Mouse (Mus musculus): ENCODE data around the gene Cwc25. TPM values are rescaled to one million over a fixed set of nuclear protein-coding genes. Genes with fewer than 3 reads are reported as not detected.
"Not testable (repeated sequence)": the region's sequence is repeated elsewhere in the genome, so short reads cannot be mapped to it uniquely, and the experiment has no call there.

Cwc25 gene
- polyA plus RNA-seq, 1 experiment from 2014 or later, result 9.0 TPM

DNA sequence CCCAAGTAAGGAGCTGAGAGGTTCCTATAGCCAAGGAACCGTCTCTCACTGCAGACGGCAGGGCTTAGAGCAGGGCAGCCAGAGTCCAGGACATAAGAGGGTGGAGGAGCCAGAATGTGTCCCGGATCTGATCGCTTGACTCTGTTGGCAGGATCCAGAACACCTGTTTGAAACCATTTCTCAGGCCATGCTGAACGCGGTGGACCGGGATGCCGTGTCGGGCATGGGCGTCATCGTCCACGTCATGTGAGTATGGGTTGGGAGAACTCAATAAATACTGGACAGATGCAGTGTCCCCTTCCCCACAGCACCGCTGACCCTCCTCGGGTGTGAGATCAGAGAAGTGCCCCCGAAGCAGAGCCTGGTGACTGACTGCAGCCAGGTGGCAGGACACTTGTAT is 54.1 kb downstream of the Cwc25 start:
- Histone ChIP-seq H3K9me3 (ENCODE audit: control insufficient read depth, low read length) (no peaks in the 10 kb centered on the region), H3K4me3 (ENCODE audit: control insufficient read depth in 1 of 2, insufficient read depth in 1 of 2, low read depth in 1 of 2, low read length in 2 of 2) (no peak overlapping the region), H3K4me1 (ENCODE audit: control insufficient read depth in 2 of 2, insufficient read depth in 2 of 2, low read length in 2 of 2) (peaks cover 0 to 11% of the 10 kb centered on the region in 2 experiments; a peak in 2 of 4 replicates), H3K27ac (replicated peaks in 1 of 2; ENCODE audit: control insufficient read depth in 1 of 2, insufficient read depth in 1 of 2, low read depth in 2 of 2, low read length in 2 of 2) (no peak overlapping the region), H3K27me3 (ENCODE audit: control insufficient read depth, insufficient read depth, low read length) (no peaks in the 10 kb centered on the region), H3K4me2 (ENCODE audit: low read length) (no peak overlapping the region), H3K36me3 (ENCODE audit: control insufficient read depth, insufficient read depth, low read length) (peaks cover 63% of the 10 kb centered on the region), H3K9ac (ENCODE audit: low read length) (no peak overlapping the region)
- no peak for ATAC-seq (ENCODE audit: insufficient number of reproducible peaks, insufficient read depth, low FRiP score, low read depth)
- 94% methylated on average over 15 of the region's 15 CpGs for WGBS

DNA sequence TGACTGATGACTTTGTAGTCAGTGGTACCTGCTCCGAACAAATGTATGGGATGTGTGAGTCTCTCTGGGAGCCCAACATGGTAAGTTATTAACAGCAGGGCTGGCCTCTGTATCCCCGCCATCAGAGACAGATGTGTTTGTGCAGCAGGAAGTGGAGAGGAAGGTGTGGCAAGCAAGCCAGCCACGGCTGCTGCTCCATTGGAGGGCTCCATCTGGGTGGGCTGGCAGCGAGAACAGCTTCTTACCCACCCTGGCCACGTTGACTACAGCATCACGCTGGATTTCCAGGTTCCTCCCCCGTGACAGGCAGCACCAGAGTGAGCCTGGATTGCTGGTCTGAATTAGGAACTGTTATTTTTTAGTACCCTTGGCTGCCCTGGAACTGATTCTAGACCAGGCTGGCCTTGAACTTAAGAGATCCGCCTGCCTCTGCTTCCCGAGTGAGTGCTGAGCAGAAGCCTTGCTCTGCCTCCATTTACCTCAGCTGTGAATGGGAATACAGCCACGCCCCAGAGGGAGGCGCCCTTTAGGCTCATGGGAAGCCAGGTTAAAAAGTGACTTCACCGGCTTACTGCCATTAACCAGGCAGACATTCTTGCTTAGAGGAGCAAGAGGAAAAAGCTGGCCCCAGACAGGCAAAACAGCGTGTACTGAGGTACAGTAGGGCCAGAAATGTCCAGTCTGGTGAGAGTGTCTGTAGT is 55.0 kb downstream of the Cwc25 start:
- no peak overlapping the region for H3K4me2 ChIP-seq (ENCODE audit: low read length)
- H3K4me3 ChIP-seq (ENCODE audit: control insufficient read depth in 1 of 2, insufficient read depth in 1 of 2, low read depth in 1 of 2, low read length in 2 of 2), result no peak overlapping the region
- no peak overlapping the region for H3K9ac ChIP-seq (ENCODE audit: low read length)
- H3K36me3 ChIP-seq (ENCODE audit: control insufficient read depth, insufficient read depth, low read length), result peaks cover 68% of the 10 kb centered on the region
- H3K9me3 ChIP-seq (ENCODE audit: control insufficient read depth, low read length), result no peaks in the 10 kb centered on the region
- peaks cover 0 to 11% of the 10 kb centered on the region in 2 experiments; a peak in 2 of 4 replicates for H3K4me1 ChIP-seq (ENCODE audit: control insufficient read depth in 2 of 2, insufficient read depth in 2 of 2, low read length in 2 of 2)
- ATAC-seq (ENCODE audit: insufficient number of reproducible peaks, insufficient read depth, low FRiP score, low read depth), result no peak
- no peak overlapping the region for H3K27ac ChIP-seq (replicated peaks in 1 of 2; ENCODE audit: control insufficient read depth in 1 of 2, insufficient read depth in 1 of 2, low read depth in 2 of 2, low read length in 2 of 2)
- 79% methylated on average over 13 of the region's 13 CpGs for WGBS
- H3K27me3 ChIP-seq (ENCODE audit: control insufficient read depth, insufficient read depth, low read length), result no peaks in the 10 kb centered on the region

DNA sequence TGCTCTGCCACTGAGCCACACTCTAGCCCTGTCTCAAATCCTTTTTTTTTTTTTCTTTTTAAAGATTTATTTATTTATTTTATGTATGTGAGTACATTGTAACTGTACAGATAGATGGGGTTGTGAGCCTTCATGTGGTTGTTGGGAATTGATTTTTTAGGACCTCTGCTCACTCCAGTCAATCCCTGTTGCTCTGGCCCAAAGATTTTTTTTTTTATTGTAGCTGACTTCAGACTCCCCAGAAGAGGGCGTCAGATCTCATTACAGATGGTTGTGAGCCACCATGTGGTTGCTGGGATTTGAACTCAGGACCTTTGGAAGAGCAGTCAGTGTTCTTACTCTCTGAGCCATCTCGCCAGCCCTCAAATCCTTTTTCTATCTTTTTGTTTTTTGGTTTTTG is 56.3 kb downstream of the Cwc25 start:
- not testable (repeated sequence) for ATAC-seq (ENCODE audit: insufficient number of reproducible peaks, insufficient read depth, low FRiP score, low read depth); H3K27me3 ChIP-seq (ENCODE audit: control insufficient read depth, insufficient read depth, low read length)
- peaks cover 79% of the 10 kb centered on the region for H3K36me3 ChIP-seq (ENCODE audit: control insufficient read depth, insufficient read depth, low read length)

DNA sequence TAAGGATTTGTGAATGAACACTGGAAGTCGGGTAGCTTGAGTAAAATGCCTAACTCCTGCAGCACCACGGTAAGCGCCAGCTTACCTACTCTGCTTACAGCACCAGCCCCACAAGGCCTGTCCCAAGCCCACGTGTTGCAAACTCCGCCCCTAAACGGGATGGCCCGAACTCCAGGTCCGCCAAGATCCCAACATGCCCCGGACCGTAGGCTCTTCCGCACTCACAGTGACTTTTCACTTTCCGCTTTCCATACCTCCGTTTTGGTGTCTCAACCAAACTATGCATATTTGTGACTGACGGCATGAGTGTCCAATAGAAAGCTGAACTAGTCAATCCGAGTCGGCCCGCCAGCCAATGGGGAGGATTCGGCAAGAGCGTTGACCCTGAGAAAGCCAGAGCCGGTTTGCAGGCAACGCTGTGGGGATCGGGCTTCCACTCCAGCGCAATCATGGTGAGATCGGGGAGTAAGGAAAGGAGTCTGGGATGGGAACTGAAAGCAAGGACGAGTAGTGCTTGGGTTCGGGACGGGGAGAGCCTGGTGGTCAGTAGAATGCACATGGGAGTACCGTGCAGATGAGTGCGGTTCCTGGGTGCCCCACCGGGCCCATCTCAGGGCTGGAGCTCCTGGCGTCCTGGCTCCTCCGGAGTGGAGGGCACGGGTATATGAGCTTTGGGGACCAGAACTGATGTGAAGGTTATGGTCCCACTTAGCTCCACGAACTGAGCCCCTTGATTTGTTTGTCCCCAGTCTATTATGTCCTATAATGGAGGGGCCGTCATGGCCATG is 63.1 kb downstream of the Cwc25 start, which contains the start of gene Psmb3:
Psmb3 (plus strand) TSS at position 361 of the 788 bp plus-strand sequence.
- Histone ChIP-seq H3K27ac (replicated peaks in 1 of 2; ENCODE audit: control insufficient read depth in 1 of 2, insufficient read depth in 1 of 2, low read depth in 2 of 2, low read length in 2 of 2) (peak within 1 kb of the TSS; percentile 77 to 80), H3K9me3 (ENCODE audit: control insufficient read depth, low read length) (no peaks in the 10 kb centered on the region), H3K9ac (ENCODE audit: low read length) (peak within 1 kb of the TSS; percentile 85), H3K4me1 (ENCODE audit: control insufficient read depth in 2 of 2, insufficient read depth in 2 of 2, low read length in 2 of 2) (peaks cover 7 to 23% of the 10 kb centered on the region in 2 experiments; a peak in 3 of 4 replicates), H3K4me3 (ENCODE audit: control insufficient read depth in 1 of 2, insufficient read depth in 1 of 2, low read depth in 1 of 2, low read length in 2 of 2) (peak within 1 kb of the TSS; percentile 70 to 85), H3K27me3 (ENCODE audit: control insufficient read depth, insufficient read depth, low read length) (no peaks in the 10 kb centered on the region), H3K36me3 (ENCODE audit: control insufficient read depth, insufficient read depth, low read length) (peaks cover 34% of the 10 kb centered on the region), H3K4me2 (ENCODE audit: low read length) (peak within 1 kb of the TSS; percentile 89)
- under 1% methylated on average over 35 of the region's 35 CpGs for WGBS
- ATAC-seq (ENCODE audit: insufficient number of reproducible peaks, insufficient read depth, low FRiP score, low read depth), result peak; percentile 84

More for the DNA sequence above, 56.3 kb downstream of the Cwc25 start:
- H3K9me3 ChIP-seq (ENCODE audit: control insufficient read depth, low read length); H3K4me3 ChIP-seq (ENCODE audit: control insufficient read depth in 1 of 2, insufficient read depth in 1 of 2, low read depth in 1 of 2, low read length in 2 of 2); H3K27ac ChIP-seq (replicated peaks in 1 of 2; ENCODE audit: control insufficient read depth in 1 of 2, insufficient read depth in 1 of 2, low read depth in 2 of 2, low read length in 2 of 2); H3K9ac ChIP-seq (ENCODE audit: low read length); H3K4me2 ChIP-seq (ENCODE audit: low read length); H3K4me1 ChIP-seq (ENCODE audit: control insufficient read depth in 2 of 2, insufficient read depth in 2 of 2, low read length in 2 of 2): not testable (repeated sequence)
- WGBS, result 80% methylated on average over 2 of the region's 2 CpGs

DNA sequence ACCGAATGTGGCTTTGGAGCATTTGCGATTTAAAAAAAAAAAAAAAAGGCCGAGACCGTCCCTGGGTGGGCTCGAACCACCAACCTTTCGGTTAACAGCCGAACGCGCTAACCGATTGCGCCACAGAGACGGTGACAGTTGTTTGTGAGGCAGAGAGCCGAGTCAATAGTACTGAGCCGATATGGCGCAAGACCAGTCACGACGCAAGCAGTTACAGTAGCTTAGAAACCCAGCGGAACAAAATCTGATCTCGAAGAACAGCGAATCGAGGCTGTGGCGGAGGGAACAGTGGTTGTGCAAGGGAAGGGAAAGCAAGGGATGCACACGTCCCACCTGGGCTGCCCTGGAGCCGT is 64.0 kb downstream of the Cwc25 start:
- Histone ChIP-seq H3K9ac (ENCODE audit: low read length) (peak overlapping the region; percentile 73), H3K4me1 (ENCODE audit: control insufficient read depth in 2 of 2, insufficient read depth in 2 of 2, low read length in 2 of 2) (peaks cover 14 to 32% of the 10 kb centered on the region in 2 experiments), H3K4me2 (ENCODE audit: low read length) (peak overlapping the region; percentile 89), H3K4me3 (ENCODE audit: control insufficient read depth in 1 of 2, insufficient read depth in 1 of 2, low read depth in 1 of 2, low read length in 2 of 2) (peak overlapping the region; percentile 65 to 70), H3K36me3 (ENCODE audit: control insufficient read depth, insufficient read depth, low read length) (peaks cover 25% of the 10 kb centered on the region), H3K9me3 (ENCODE audit: control insufficient read depth, low read length) (no peaks in the 10 kb centered on the region), H3K27ac (replicated peaks in 1 of 2; ENCODE audit: control insufficient read depth in 1 of 2, insufficient read depth in 1 of 2, low read depth in 2 of 2, low read length in 2 of 2) (peak overlapping the region; percentile 46 to 77), H3K27me3 (ENCODE audit: control insufficient read depth, insufficient read depth, low read length) (no peaks in the 10 kb centered on the region)
- no peak for ATAC-seq (ENCODE audit: insufficient number of reproducible peaks, insufficient read depth, low FRiP score, low read depth)
- under 1% methylated on average over 24 of the region's 24 CpGs for WGBS

DNA sequence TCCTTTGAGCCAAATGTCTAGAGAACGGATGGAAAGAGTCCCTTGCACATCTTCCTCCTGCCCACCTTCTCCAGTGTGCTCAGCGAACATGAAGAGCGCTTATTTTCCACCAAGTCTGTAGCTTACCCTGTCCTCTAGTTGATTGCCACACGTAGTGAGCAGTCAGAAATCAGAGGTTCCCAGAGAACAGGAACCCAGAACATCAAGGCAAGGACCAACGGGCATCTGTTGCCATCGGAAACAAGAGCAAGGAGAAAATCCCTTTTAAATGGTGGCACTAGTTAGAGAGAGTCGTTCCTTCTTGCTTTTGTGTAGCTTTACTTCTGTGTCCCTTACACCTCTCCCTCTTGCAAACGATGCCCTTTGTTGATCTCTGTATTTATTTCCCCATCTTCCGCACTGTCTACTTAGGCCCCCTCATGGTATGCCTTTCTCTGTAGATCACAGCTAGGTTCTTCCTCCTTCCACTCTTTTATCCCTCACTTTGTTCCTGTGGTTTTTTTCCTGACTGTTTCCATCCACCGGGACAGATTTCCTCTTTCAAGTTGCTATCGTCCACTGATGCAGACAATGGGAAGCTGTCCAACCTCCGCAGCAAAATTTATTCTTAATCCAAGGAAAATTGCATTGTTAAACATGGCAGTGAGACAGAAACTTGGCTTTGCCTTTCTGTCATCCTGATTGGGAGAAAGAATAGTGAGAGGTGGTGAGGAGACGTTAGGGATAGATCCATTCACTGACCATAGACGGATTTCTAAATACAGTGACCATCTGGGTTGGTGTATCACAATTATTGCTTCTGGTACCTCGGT is 64.6 kb downstream of the Cwc25 start:
- H3K4me2 ChIP-seq (ENCODE audit: low read length), result peak overlapping the region; percentile 95
- peak overlapping the region in 1 of 2 experiments; percentile 25; a peak in 1 of 4 replicates for H3K27ac ChIP-seq (replicated peaks in 1 of 2; ENCODE audit: control insufficient read depth in 1 of 2, insufficient read depth in 1 of 2, low read depth in 2 of 2, low read length in 2 of 2)
- no peaks in the 10 kb centered on the region for H3K9me3 ChIP-seq (ENCODE audit: control insufficient read depth, low read length)
- H3K27me3 ChIP-seq (ENCODE audit: control insufficient read depth, insufficient read depth, low read length), result no peaks in the 10 kb centered on the region
- peak overlapping the region; percentile 65 to 70; a peak in 3 of 4 replicates for H3K4me3 ChIP-seq (ENCODE audit: control insufficient read depth in 1 of 2, insufficient read depth in 1 of 2, low read depth in 1 of 2, low read length in 2 of 2)
- 51% methylated on average over 15 of the region's 15 CpGs for WGBS
- ATAC-seq (ENCODE audit: insufficient number of reproducible peaks, insufficient read depth, low FRiP score, low read depth), result no peak
- peaks cover 19% of the 10 kb centered on the region for H3K36me3 ChIP-seq (ENCODE audit: control insufficient read depth, insufficient read depth, low read length)
- peak overlapping the region; percentile 73; the same call in 1 of the 2 replicates for H3K9ac ChIP-seq (ENCODE audit: low read length)
- H3K4me1 ChIP-seq (ENCODE audit: control insufficient read depth in 2 of 2, insufficient read depth in 2 of 2, low read length in 2 of 2), result peaks cover 14 to 38% of the 10 kb centered on the region in 2 experiments
